Mouse (Mus musculus): ENCODE results near the gene Adgra1. TPM values are rescaled to one million over a fixed set of nuclear protein-coding genes. Genes with fewer than 3 reads are reported as not detected.

Gene Adgra1
- polyA plus RNA-seq, 1 experiment = not detected

DNA sequence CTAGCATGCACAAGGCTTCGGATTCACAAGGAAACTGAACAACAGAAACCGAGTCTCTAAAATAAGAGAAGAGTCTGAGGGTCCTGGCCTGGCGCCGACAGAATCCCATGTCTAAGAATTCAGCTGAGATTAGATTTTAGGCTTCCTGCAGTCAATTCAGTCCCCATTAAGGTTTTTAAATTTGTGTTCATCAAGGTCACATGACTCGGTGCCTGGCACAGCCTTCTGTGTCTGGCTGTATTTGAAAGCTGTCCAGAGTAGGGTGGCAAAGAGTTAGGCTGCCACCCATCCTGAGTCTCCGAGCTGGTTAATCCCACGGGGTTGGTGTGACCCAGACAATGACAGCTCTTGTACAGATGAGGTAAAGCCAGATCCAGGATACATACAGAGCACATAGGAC, 62.8 kb downstream of the Adgra1 start:
- Histone ChIP-seq H3K36me3 (ENCODE audit: control insufficient read depth) (no peaks in the 10 kb centered on the region), H3K4me1 (ENCODE audit: control insufficient read depth) (no peaks in the 10 kb centered on the region), H3K27me3 (ENCODE audit: control insufficient read depth) (peaks cover 30% of the 10 kb centered on the region), H3K4me3 (replicated peaks) (no peak overlapping the region), H3K9me3 (ENCODE audit: control insufficient read depth, low read length) (no peaks in the 10 kb centered on the region)
- TF ChIP-seq GATA1 (IDR thresholded peaks at IDR 0.05; ENCODE audit: low read length) (no peak), TAL1 (IDR thresholded peaks at IDR 0.05; ENCODE audit: low read length) (no peak)

DNA sequence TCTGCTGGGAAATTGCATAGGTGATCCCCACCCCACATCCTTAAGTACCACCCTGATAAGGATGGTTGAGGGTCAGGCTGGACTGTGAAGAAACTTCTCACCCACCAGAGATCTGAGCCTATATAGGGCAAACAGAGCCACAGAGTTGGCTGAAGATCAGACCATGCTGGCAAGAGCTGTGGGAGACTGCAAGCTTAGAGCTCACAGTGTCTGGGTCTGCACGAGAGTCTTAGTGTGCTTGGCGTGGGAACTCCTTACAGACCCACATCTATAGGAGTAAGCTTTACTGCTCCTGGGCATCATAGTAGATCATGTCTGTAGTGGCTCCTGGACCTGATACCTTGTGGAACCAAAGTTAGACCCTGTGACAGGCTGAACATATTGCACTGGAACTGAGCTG, 64.6 kb downstream of the Adgra1 start:
- no peaks in the 10 kb centered on the region for H3K36me3 ChIP-seq (ENCODE audit: control insufficient read depth)
- no peak overlapping the region for H3K4me3 ChIP-seq (replicated peaks)
- no peaks in the 10 kb centered on the region for H3K4me1 ChIP-seq (ENCODE audit: control insufficient read depth)
- peaks cover 23% of the 10 kb centered on the region for H3K27me3 ChIP-seq (ENCODE audit: control insufficient read depth)
- TF ChIP-seq GATA1 (IDR thresholded peaks at IDR 0.05; ENCODE audit: low read length) (no peak), TAL1 (IDR thresholded peaks at IDR 0.05; ENCODE audit: low read length) (no peak)
- no peaks in the 10 kb centered on the region for H3K9me3 ChIP-seq (ENCODE audit: control insufficient read depth, low read length)

DNA sequence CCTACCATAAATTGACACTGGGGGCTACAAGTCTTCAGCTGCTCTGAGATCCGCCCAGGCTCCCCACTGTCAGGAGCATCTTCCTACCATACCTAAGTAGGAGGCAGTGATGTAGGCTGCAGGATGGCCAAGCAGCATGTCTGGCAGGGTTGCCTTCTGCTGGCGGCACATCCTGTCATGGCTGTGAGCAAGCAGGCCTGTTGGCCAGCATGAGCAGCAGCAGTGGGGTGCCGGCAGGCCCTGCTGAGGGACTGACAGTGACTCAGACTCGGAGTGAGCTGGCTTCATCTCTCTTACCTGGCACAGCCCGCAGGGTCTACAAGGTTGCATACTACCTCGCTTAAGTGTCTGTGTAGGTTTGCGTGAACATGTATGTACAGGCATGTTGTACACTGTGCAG, 65.5 kb downstream of the Adgra1 start:
- no peak overlapping the region for H3K4me3 ChIP-seq (replicated peaks)
- TF ChIP-seq TAL1 (IDR thresholded peaks at IDR 0.05; ENCODE audit: low read length) = no peak
- H3K4me1 ChIP-seq (ENCODE audit: control insufficient read depth) = no peaks in the 10 kb centered on the region
- H3K36me3 ChIP-seq (ENCODE audit: control insufficient read depth) = no peaks in the 10 kb centered on the region
- no peaks in the 10 kb centered on the region for H3K9me3 ChIP-seq (ENCODE audit: control insufficient read depth, low read length)
- peaks cover 14% of the 10 kb centered on the region for H3K27me3 ChIP-seq (ENCODE audit: control insufficient read depth)

DNA sequence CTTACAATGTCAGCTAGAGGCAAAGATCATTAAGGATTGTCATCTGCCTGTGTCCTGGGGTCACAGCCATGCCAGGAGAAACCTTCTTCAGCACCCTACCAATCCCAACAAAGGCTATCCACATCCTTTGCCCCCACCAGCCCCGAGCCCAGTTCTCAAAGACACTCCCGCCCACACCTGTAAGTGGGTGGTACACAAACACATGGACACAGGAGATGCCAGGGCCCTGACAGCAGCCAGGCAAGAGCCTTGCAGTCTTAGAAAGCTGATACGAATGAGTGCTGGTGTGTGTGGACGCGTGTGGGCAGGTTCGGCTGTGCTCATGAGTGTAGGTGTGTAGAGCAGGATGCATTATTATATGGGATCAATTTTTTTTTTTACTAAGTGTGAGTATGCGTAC, 66.5 kb downstream of the Adgra1 start:
- Histone ChIP-seq H3K36me3 (ENCODE audit: control insufficient read depth) (no peaks in the 10 kb centered on the region), H3K4me1 (ENCODE audit: control insufficient read depth) (no peaks in the 10 kb centered on the region), H3K27me3 (ENCODE audit: control insufficient read depth) (peaks cover 5% of the 10 kb centered on the region), H3K9me3 (ENCODE audit: control insufficient read depth, low read length) (no peaks in the 10 kb centered on the region), H3K4me3 (replicated peaks) (no peak overlapping the region)
- no peak for TF ChIP-seq GATA1 (IDR thresholded peaks at IDR 0.05; ENCODE audit: low read length)
- TF ChIP-seq TAL1 (IDR thresholded peaks at IDR 0.05; ENCODE audit: low read length) = no peak

DNA sequence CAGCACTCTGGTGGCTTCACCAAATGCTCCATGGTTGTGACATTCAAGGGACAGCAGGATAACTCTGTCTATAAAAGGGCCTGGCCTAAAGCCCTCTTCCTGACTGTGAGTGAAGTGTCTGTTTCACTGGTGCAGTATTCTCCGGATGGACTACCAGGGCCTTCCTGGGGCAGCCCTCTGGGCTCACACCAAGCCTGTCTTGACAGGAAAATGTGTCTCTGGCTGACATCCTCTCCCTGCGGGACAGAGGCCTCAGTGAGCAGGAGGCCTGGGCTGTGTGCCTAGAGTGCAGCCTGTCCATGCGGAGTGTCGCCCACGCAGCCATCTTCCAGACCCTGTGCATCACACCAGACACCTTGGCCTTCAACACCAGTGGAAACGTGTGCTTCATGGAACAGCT, 66.9 kb downstream of the Adgra1 start:
- peaks cover under 1% of the 10 kb centered on the region; the same call in 1 of the 2 replicates for H3K27me3 ChIP-seq (ENCODE audit: control insufficient read depth)

DNA sequence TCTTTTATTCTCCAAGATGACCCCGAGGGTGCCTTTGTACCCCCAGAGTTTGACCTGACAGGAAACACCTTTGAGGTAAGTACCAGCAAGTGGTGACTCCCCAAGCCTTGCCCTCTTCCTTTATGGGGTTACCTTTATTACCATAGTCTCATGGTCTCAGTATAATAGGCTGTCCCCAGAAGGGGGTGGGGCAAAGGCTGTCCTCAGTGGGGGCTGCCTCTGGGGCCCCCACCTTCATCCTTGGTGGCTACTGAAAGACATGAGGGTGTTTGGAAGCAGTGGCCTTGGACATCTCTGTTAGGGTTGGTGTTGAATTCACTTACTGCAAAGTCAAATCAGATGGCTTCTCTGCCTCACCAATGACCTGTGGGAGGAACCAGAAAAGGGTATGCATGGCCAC, 68.0 kb downstream of the Adgra1 start:
- Histone ChIP-seq H3K9me3 (ENCODE audit: control insufficient read depth, low read length) (no peaks in the 10 kb centered on the region), H3K4me3 (replicated peaks) (no peak overlapping the region), H3K36me3 (ENCODE audit: control insufficient read depth) (no peaks in the 10 kb centered on the region), H3K27me3 (ENCODE audit: control insufficient read depth) (no peaks in the 10 kb centered on the region; the same call in 1 of the 2 replicates), H3K4me1 (ENCODE audit: control insufficient read depth) (no peaks in the 10 kb centered on the region)
- TF ChIP-seq GATA1 (IDR thresholded peaks at IDR 0.05; ENCODE audit: low read length) (no peak), TAL1 (IDR thresholded peaks at IDR 0.05; ENCODE audit: low read length) (no peak)

More for the DNA sequence above, 66.9 kb downstream of the Adgra1 start:
- Histone ChIP-seq H3K4me1 (ENCODE audit: control insufficient read depth) (no peaks in the 10 kb centered on the region), H3K9me3 (ENCODE audit: control insufficient read depth, low read length) (no peaks in the 10 kb centered on the region), H3K4me3 (replicated peaks) (no peak overlapping the region), H3K36me3 (ENCODE audit: control insufficient read depth) (no peaks in the 10 kb centered on the region)
- TF ChIP-seq GATA1 (IDR thresholded peaks at IDR 0.05; ENCODE audit: low read length) (no peak), TAL1 (IDR thresholded peaks at IDR 0.05; ENCODE audit: low read length) (no peak)

DNA sequence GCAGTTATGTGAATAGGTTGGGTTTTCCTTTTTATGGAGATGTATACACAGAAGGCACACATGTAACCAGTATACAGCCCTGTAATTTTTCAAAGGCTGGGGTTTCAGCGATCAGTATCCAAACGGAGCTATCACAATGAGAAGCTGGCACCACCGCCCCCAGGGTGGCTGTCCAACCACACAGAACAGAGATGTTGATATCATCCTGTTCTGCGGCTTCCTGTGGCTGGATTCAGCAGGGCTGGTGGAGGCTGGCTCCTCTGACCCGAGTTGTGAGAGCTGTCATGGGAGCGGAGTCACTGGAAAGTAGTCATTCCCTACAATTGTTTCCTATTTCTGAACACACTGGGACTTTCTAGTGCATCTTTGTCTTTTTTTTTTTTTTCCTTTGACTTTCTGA, 71.3 kb downstream of the Adgra1 start:
- H3K9me3 ChIP-seq (ENCODE audit: control insufficient read depth, low read length) = no peaks in the 10 kb centered on the region
- no peaks in the 10 kb centered on the region for H3K36me3 ChIP-seq (ENCODE audit: control insufficient read depth)
- no peak overlapping the region for H3K4me3 ChIP-seq (replicated peaks)
- no peaks in the 10 kb centered on the region for H3K4me1 ChIP-seq (ENCODE audit: control insufficient read depth)
- TF ChIP-seq GATA1 (IDR thresholded peaks at IDR 0.05; ENCODE audit: low read length) (no peak), TAL1 (IDR thresholded peaks at IDR 0.05; ENCODE audit: low read length) (no peak)
- no peaks in the 10 kb centered on the region; the same call in 1 of the 2 replicates for H3K27me3 ChIP-seq (ENCODE audit: control insufficient read depth)

DNA sequence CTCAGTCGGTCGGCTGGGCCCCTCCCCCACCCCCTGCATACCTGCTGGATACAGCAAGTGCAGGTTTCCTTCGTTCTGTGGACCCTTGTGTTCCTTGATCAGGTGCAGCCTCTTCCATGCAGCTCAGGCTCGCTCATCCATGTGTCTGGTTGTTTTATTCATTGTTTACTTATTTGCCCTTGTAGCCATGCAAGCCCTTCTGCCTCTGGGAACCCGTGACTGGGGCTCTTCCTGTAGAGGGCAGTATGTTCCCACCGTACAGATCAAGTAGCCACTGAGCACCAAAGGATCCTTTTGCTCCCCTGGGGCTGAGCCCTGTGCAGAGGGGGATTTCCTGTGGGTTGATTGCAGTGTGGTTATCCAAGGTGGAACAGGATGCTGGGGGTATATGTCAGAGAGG, 71.7 kb downstream of the Adgra1 start:
- no peak overlapping the region for H3K4me3 ChIP-seq (replicated peaks)
- H3K36me3 ChIP-seq (ENCODE audit: control insufficient read depth) = no peaks in the 10 kb centered on the region
- no peaks in the 10 kb centered on the region for H3K9me3 ChIP-seq (ENCODE audit: control insufficient read depth, low read length)
- no peaks in the 10 kb centered on the region for H3K4me1 ChIP-seq (ENCODE audit: control insufficient read depth)
- H3K27me3 ChIP-seq (ENCODE audit: control insufficient read depth) = no peaks in the 10 kb centered on the region; the same call in 1 of the 2 replicates
- TF ChIP-seq TAL1 (IDR thresholded peaks at IDR 0.05; ENCODE audit: low read length) = no peak
- no peak for TF ChIP-seq GATA1 (IDR thresholded peaks at IDR 0.05; ENCODE audit: low read length)

DNA sequence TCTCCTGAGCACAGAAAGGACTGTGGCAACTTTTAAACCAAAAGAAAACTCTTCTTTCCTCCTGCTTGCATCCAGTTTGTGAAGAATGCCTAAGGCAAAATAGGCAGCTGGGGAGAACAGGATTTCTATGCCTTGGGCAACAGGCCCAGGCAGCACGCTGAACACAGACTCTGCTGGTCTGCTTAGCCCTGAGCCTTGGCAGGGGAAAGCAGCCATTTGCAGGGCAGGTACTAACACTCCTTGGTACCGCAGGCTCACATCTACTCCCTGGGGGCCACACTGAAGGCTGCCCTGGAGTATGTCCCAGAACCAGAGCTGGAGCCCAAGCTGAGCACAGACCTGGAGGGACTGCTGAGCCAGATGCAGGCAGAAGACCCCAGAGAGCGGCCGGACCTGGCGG, 74.2 kb downstream of the Adgra1 start:
- Histone ChIP-seq H3K4me3 (replicated peaks) (no peak overlapping the region), H3K4me1 (ENCODE audit: control insufficient read depth) (no peaks in the 10 kb centered on the region), H3K27me3 (ENCODE audit: control insufficient read depth) (peaks cover 1% of the 10 kb centered on the region), H3K9me3 (ENCODE audit: control insufficient read depth, low read length) (no peaks in the 10 kb centered on the region), H3K36me3 (ENCODE audit: control insufficient read depth) (no peaks in the 10 kb centered on the region)
- TF ChIP-seq GATA1 (IDR thresholded peaks at IDR 0.05; ENCODE audit: low read length) (no peak), TAL1 (IDR thresholded peaks at IDR 0.05; ENCODE audit: low read length) (no peak)

DNA sequence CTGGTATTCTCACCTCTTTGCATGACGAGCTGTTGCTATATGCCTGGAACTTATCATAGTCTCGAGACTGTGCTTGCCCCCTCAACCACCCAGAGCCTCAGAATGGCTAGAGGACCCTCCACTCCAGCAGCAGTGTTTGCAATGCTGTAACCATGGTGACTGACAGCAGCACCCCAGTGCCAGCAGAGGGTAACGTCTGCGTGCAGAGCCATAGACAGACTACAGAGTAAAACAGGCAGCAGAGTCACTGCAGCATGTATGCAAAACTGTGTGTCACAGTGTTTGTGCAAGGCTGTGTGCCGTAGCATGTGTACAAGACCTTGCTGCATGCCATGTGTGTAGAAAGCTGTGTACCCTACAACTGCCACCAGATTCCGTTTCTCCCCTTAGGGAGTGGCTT, 75.5 kb downstream of the Adgra1 start:
- Histone ChIP-seq H3K27me3 (ENCODE audit: control insufficient read depth) (peaks cover 14% of the 10 kb centered on the region), H3K4me1 (ENCODE audit: control insufficient read depth) (peaks cover 3% of the 10 kb centered on the region), H3K4me3 (replicated peaks) (no peak overlapping the region), H3K36me3 (ENCODE audit: control insufficient read depth) (no peaks in the 10 kb centered on the region), H3K9me3 (ENCODE audit: control insufficient read depth, low read length) (no peaks in the 10 kb centered on the region)
- no peak for TF ChIP-seq TAL1 (IDR thresholded peaks at IDR 0.05; ENCODE audit: low read length)
- no peak for TF ChIP-seq GATA1 (IDR thresholded peaks at IDR 0.05; ENCODE audit: low read length)

Measured in erythroblast, embryonic 14.5 days (primary cell).